Mouse (Mus musculus) kidney, postnatal 0 days (tissue): ENCODE data around the gene Unc13d. TPM values are rescaled to one million over a fixed set of nuclear protein-coding genes. Genes with fewer than 3 reads are reported as not detected.

Source experiments
- ATAC-seq: fragments of 200-750 bp; cut with Nextera tagmentation; replicated peaks from 2 replicates; pipeline ENCODE4 v1.8.0; 2017; ENCODE audit warnings: low read depth, moderate number of reproducible peaks, moderate TSS enrichment, moderate library complexity; ENCODE audit not compliant: low FRiP score
- DNase-seq: peaks from one replicate; pipeline ENCODE4 v3.0.0-alpha.2; 2016; ENCODE audit warnings: low spot score
- H3K27ac ChIP-seq: fragments of 300-500 bp; sonication (generic); 2 replicates; pipeline ENCODE4 v1.5.1; 2014; ENCODE audit warnings: mild to moderate bottlenecking
- H3K27me3 ChIP-seq: fragments of 300-500 bp; sonication (generic); 2 replicates; pipeline ENCODE4 v1.6.1; 2014; ENCODE audit warnings: low read length, mixed read lengths; ENCODE audit not compliant: insufficient read depth
- H3K36me3 ChIP-seq: fragments of 300-500 bp; sonication (generic); 2 replicates; pipeline ENCODE4 v1.6.1; 2014; ENCODE audit warnings: low read length, mixed read lengths; ENCODE audit not compliant: insufficient read depth
- H3K4me1 ChIP-seq: fragments of 300-500 bp; sonication (generic); replicated peaks from 2 replicates; pipeline ENCODE4 v1.6.1; 2014; ENCODE audit warnings: antibody characterized with exemption, low read length, mixed read lengths; ENCODE audit not compliant: insufficient read depth
- H3K4me2 ChIP-seq: fragments of 300-500 bp; sonication (generic); 2 replicates; pipeline ENCODE4 v1.6.1; 2014; ENCODE audit warnings: mild to moderate bottlenecking, low read length, moderate library complexity, mixed read lengths
- H3K4me3 ChIP-seq: fragments of 300-500 bp; sonication (generic); replicated peaks from 2 replicates; pipeline ENCODE4 v1.5.1; 2014; ENCODE audit warnings: low read depth, low read length
- H3K9ac ChIP-seq: fragments of 300-500 bp; sonication (generic); 2 replicates; pipeline ENCODE4 v1.6.1; 2014; ENCODE audit warnings: low read depth, low read length
- H3K9me3 ChIP-seq: fragments of 300-500 bp; sonication (generic); replicated peaks from 2 replicates; pipeline ENCODE4 v1.6.1; 2016; ENCODE audit warnings: low read length, inconsistent platforms, mixed read lengths
- CTCF ChIP-seq: IDR thresholded peaks from 2 replicates; pipeline ENCODE4 v1.5.1; 2016; ENCODE audit warnings: antibody characterized with exemption, low read depth, mild to moderate bottlenecking, moderate library complexity
- WGBS: fragments of 180-500 bp; shearing (Covaris S2); extraction: QIAGEN DNeasy Blood & Tissue Kit; methylation state at CpG from one replicate; pipeline ENCODE4 v1.1.7; 2014; 5-methylcytosine and 5-hydroxymethylcytosine counted together
- polyA plus RNA-seq: library from polyadenylated mRNA; unstranded; fragments of >200 nt; fragmentation: Nextera tagmentation; extraction: Ambion mirVana; gene quantifications from 2 replicates; pipeline ENCODE4 v1.2.1, GENCODE M21; 2015

The Unc13d gene
- polyA plus RNA-seq, 1 experiment from 2014 or later, result 0.54 TPM

DNA sequence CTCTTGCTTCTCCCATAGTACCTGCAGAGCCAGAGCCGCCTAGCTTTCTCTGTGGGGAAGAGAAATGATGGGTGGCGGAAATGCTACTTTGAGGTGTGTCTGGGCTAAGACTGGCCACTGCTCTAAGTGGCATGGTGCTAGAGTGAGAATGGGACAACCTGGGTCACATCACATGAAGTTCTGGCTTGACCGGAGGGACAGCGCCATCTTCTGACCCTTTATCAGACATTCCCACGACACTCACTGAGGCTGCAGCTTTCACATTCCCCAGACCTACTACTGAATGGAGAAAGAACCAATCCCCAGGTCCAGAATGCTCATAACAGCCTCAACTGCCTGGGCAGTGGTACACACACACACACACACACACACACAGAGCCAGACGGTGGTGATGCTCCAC, 59.7 kb downstream of the Unc13d start:
- Histone ChIP-seq H3K4me3 (no peak overlapping the region), H3K4me1 (no peaks in the 10 kb centered on the region), H3K27ac (no peak overlapping the region), H3K9ac (no peak overlapping the region), H3K4me2 (no peak overlapping the region), H3K36me3 (peaks cover 4% of the 10 kb centered on the region), H3K9me3 (no peaks in the 10 kb centered on the region), H3K27me3 (no peaks in the 10 kb centered on the region)
- WGBS, result 37% methylated on average over 6 of the region's 6 CpGs
- peak; percentile 68 for TF ChIP-seq CTCF
- ATAC-seq (peak; percentile 27), DNase-seq (peak; percentile 75)

GRCm38 (mm10) chr11:116014821-116015220, 62.9 kb downstream of the Unc13d start:
- TF ChIP-seq CTCF, result no peak
- Histone ChIP-seq H3K4me2 (no peak overlapping the region), H3K4me1 (peaks cover 4% of the 10 kb centered on the region), H3K9ac (no peak overlapping the region), H3K27ac (no peak overlapping the region), H3K9me3 (no peaks in the 10 kb centered on the region), H3K4me3 (no peak overlapping the region), H3K36me3 (no peaks in the 10 kb centered on the region), H3K27me3 (no peaks in the 10 kb centered on the region)
- 54% methylated on average over 8 of the region's 8 CpGs for WGBS
- ATAC-seq, result no peak
- DNase-seq, result no peak

GRCm38 (mm10) chr11:116012262-116012947, 65.4 kb downstream of the Unc13d start, which contains the start of gene Galk1:
TSS of gene Galk1 (minus strand) at chr11:116012719.
- Histone ChIP-seq H3K36me3 (0 out of 2 replicates have a peak, but pooled peaks cover 13% of the 10 kb centered on the region), H3K27me3 (no peaks in the 10 kb centered on the region), H3K4me3 (peak within 1 kb of the TSS; percentile 70), H3K9me3 (no peaks in the 10 kb centered on the region), H3K4me2 (peak within 1 kb of the TSS; percentile 95), H3K27ac (peak within 1 kb of the TSS; percentile 94), H3K9ac (peak within 1 kb of the TSS; percentile 83), H3K4me1 (peaks cover 4% of the 10 kb centered on the region)
- under 1% methylated on average over 55 of the region's 55 CpGs for WGBS
- ATAC-seq, result peak; percentile 85
- TF ChIP-seq CTCF, result no peak
- DNase-seq, result peak; percentile 94

Other genes with a start within 250 kb of the Unc13d start
- 16.5 and 17.6 TPM in 2 replicates for gene Myo15b, start 219.6 kb downstream of the Unc13d start, polyA plus RNA-seq
- 11.1 and 12.1 TPM in 2 replicates for gene Smim5, start 178.0 kb downstream of the Unc13d start, polyA plus RNA-seq
- 13.7 and 16.1 TPM in 2 replicates for gene Smim6, start 165.9 kb downstream of the Unc13d start, polyA plus RNA-seq
- 37.2 and 40.1 TPM in 2 replicates for gene Sap30bp, start 144.7 kb downstream of the Unc13d start, polyA plus RNA-seq
- 11.1 and 11.7 TPM in 2 replicates for gene Recql5, start 144.5 kb downstream of the Unc13d start, polyA plus RNA-seq
- gene Itgb4, start 103.3 kb downstream of the Unc13d start, polyA plus RNA-seq, result 2.9 and 3.1 TPM in 2 replicates
- gene Galk1, start 65.2 kb downstream of the Unc13d start, polyA plus RNA-seq, result 149 and 156 TPM in 2 replicates
- gene H3f3b, start 50.0 kb downstream of the Unc13d start, polyA plus RNA-seq, result 1,980 and 2,021 TPM in 2 replicates
- 21.4 and 23.3 TPM in 2 replicates for gene Unk, start 47.6 kb downstream of the Unc13d start, polyA plus RNA-seq
- 121 and 125 TPM in 2 replicates for gene Wbp2, start 9.0 kb upstream of the Unc13d start, polyA plus RNA-seq
- gene Trim47, start 49.2 kb upstream of the Unc13d start, polyA plus RNA-seq, result 40.8 and 41.7 TPM in 2 replicates
- 3.1 and 3.3 TPM in 2 replicates for gene Trim65, start 53.2 kb upstream of the Unc13d start, polyA plus RNA-seq
- 81.1 and 89.8 TPM in 2 replicates for gene Mrpl38, start 60.9 kb upstream of the Unc13d start, polyA plus RNA-seq
- gene Fbf1, start 90.2 kb upstream of the Unc13d start, polyA plus RNA-seq, result 16.8 and 20.0 TPM in 2 replicates
- gene Ten1, start 120.9 kb upstream of the Unc13d start, polyA plus RNA-seq, result 44.0 and 47.2 TPM in 2 replicates
- gene Acox1, start 121.1 kb upstream of the Unc13d start, polyA plus RNA-seq, result 55.5 and 64.0 TPM in 2 replicates
- gene Evpl, start 160.1 kb upstream of the Unc13d start, polyA plus RNA-seq, result 3.9 and 4.1 TPM in 2 replicates
- 62.1 and 69.1 TPM in 2 replicates for gene Srp68, start 196.3 kb upstream of the Unc13d start, polyA plus RNA-seq
- 0.13 and 0.18 TPM in 2 replicates for gene Galr2, start 203.0 kb upstream of the Unc13d start, polyA plus RNA-seq
- 56.5 and 59.1 TPM in 2 replicates for gene Exoc7, start 229.3 kb upstream of the Unc13d start, polyA plus RNA-seq